Mouse (Mus musculus) bone marrow, adult 2 months (tissue): ENCODE results near the gene Gba2. TPM values are rescaled to one million over a fixed set of nuclear protein-coding genes. Genes with fewer than 3 reads are reported as not detected.

Experiments used
- H3K27ac ChIP-seq: fragments of 200-500 bp; 2 replicates; pipeline ENCODE4 v1.5.1; 2012; ENCODE audit warnings: low read depth, mild to moderate bottlenecking, control low read depth, inconsistent platforms, low read length; ENCODE audit not compliant: control insufficient read depth, poor library complexity, insufficient read depth
- H3K4me1 ChIP-seq: fragments of 200-500 bp; 2 replicates; pipeline ENCODE4 v1.6.1; 2011; ENCODE audit warnings: low read length; ENCODE audit not compliant: control insufficient read depth, insufficient read depth
- H3K4me3 ChIP-seq: fragments of 200-500 bp; replicated peaks from 2 replicates; pipeline ENCODE3; 2011; ENCODE audit warnings: mild to moderate bottlenecking, low read depth, low read length, control low read depth; ENCODE audit not compliant: control insufficient read depth
- CTCF ChIP-seq: fragments of 200-500 bp; IDR thresholded peaks from 2 replicates; pipeline ENCODE4 v1.5.1; 2011; ENCODE audit warnings: low read length, control low read depth; ENCODE audit not compliant: control insufficient read depth, insufficient read depth
- POLR2A ChIP-seq: fragments of 200-500 bp; IDR thresholded peaks from 2 replicates; pipeline ENCODE4 v1.6.1; 2011; ENCODE audit warnings: low read depth, mild to moderate bottlenecking, control low read depth, low read length, borderline replicate concordance; ENCODE audit not compliant: control insufficient read depth
- WGBS: fragments of 180-500 bp; shearing (Covaris S2); methylation state at CpG from one replicate; pipeline ENCODE4 v1.1.7; 2018; 5-methylcytosine and 5-hydroxymethylcytosine counted together
- polyA plus RNA-seq: library from polyadenylated mRNA; stranded (reverse); fragments of >200 nt; gene quantifications from 2 replicates; pipeline ENCODE4 v1.2.4, GENCODE M21; 2011; ENCODE audit warnings: low replicate concordance; ENCODE audit not compliant: missing spikeins, insufficient read depth, insufficient read length

Gene Gba2
- polyA plus RNA-seq, 1 experiment, result 29.8 TPM

GRCm38 (mm10) chr4:43585682-43586081 lies 7.0 kb upstream of the Gba2 start:
- no peak overlapping the region for H3K4me3 ChIP-seq
- no peaks in the 10 kb centered on the region for H3K4me1 ChIP-seq
- WGBS, result 84% methylated on average over 10 of the region's 10 CpGs
- no peak for TF ChIP-seq CTCF
- no peak for TF ChIP-seq POLR2A
- no peak overlapping the region for H3K27ac ChIP-seq

DNA sequence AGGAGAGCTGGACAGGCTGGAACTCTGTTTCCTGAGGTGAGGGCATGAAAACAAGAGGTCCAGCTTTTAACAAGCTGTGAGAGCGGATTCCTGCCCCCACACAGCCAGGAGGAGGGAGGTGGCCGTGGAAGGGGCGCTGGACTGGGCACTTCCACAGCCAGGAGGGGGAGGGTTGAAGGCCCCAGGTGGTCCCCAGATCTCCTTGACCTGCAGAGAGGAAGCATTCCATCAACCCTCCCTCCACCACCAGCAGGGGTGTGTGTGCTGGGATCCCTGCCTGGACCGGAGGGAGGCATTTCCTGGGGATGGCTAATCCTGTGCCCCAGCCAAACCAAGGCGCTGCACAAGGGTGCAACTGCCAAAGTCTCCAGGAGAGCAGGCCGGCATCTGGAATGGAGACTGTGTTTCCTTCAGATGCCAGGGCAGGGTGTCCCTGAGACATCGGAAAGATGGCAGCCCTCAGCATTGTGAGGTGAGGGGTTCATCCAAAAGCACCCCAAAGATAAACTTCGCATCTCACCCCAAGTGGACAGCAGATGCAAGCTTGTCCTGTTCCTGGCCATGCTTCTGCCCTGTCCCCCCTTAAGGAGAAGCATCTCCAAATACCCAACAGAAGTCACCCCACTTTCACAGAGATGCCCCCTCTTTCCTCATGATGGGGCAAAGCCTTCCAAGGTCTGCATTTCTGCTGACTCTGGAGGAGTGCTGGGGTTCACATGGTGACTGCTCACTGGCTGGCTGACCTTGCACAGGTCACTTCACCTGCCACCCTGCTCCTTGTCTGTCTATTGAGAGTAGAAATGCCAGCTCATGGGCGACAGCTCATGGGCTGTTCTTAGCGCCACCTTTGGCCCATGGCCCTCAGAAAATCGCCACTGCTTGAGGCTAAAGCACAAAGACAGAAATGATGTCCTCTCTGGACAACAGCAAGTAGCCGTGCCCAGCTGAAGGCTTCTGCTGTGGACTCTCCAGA lies 6.1 kb upstream of the Gba2 start, which contains the start of gene Msmp:
Msmp (minus strand) TSS at position 51 of the 973 bp plus-strand sequence.
- TF ChIP-seq POLR2A (no peak), CTCF (no peak)
- WGBS, result 78% methylated on average over 12 of the region's 12 CpGs
- H3K4me3 ChIP-seq, result no peak within 1 kb of the TSS
- no peak within 1 kb of the TSS for H3K27ac ChIP-seq
- no peaks in the 10 kb centered on the region; the same call in 1 of the 2 replicates for H3K4me1 ChIP-seq

- H3K27ac ChIP-seq, result no peak overlapping the region
- H3K4me1 ChIP-seq, result no peaks in the 10 kb centered on the region; the same call in 1 of the 2 replicates
- TF ChIP-seq CTCF (no peak), POLR2A (no peak)
- 75% methylated on average over 7 of the region's 7 CpGs for WGBS
- no peak overlapping the region for H3K4me3 ChIP-seq
Measured at GRCm38 (mm10) chr4:43583421-43583820, 4.7 kb upstream of the Gba2 start.

DNA sequence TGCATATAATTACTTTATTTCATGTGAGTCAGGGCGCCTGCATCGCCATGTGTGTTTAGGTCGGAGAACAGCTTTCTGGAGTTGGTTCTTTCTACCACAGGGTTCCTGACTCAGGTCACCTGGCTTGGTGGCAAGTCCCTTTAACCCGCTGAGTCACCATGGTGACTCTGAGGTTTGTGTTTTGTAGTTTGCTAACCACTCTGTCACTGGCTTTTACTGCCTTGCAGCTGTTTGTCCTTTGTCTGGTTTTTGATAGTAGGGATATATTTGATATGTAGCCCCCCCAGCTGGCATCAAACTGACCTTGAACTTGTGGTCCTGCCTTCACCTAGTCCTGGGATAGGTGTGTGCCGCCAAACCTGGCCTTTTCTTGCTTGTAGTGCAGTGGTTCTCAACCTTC lies 3.6 kb upstream of the Gba2 start:
- no peaks in the 10 kb centered on the region; the same call in 1 of the 2 replicates for H3K4me1 ChIP-seq
- H3K4me3 ChIP-seq, result no peak overlapping the region
- 54% methylated on average over 5 of the region's 5 CpGs for WGBS
- H3K27ac ChIP-seq, result no peak overlapping the region
- TF ChIP-seq CTCF, result no peak
- TF ChIP-seq POLR2A, result no peak

DNA sequence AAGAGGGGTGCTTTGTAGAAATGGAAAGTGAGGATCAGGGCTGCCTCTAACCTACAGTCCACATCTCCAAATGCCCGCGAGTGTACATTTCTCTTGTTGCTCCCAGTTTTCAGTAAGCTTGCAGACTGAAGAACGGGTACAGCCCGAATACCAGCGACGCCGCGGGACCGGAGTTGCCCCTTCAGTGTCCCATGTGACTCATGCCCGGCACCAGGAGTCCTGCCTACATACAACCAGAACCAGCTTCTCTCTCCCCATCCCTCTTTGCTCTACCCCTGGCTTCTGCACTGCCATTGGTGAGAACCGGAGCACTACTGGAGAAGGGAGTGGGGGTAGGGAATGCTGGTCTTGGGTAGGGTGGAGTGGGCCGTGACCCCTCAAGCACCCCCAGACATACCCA lies 2.7 kb upstream of the Gba2 start:
- H3K27ac ChIP-seq, result no peak overlapping the region

GRCm38 (mm10) chr4:43580721-43581120 lies 2.0 kb upstream of the Gba2 start:
- 95% methylated on average over 5 of the region's 5 CpGs for WGBS
- Histone ChIP-seq H3K27ac (no peak overlapping the region), H3K4me1 (no peaks in the 10 kb centered on the region; the same call in 1 of the 2 replicates), H3K4me3 (no peak overlapping the region)
- TF ChIP-seq POLR2A (no peak), CTCF (no peak)

More for the DNA sequence above, 2.7 kb upstream of the Gba2 start:
- no peak overlapping the region for H3K4me3 ChIP-seq
- no peaks in the 10 kb centered on the region; the same call in 1 of the 2 replicates for H3K4me1 ChIP-seq
- 93% methylated on average over 12 of the region's 12 CpGs for WGBS
- TF ChIP-seq POLR2A (no peak), CTCF (no peak)

DNA sequence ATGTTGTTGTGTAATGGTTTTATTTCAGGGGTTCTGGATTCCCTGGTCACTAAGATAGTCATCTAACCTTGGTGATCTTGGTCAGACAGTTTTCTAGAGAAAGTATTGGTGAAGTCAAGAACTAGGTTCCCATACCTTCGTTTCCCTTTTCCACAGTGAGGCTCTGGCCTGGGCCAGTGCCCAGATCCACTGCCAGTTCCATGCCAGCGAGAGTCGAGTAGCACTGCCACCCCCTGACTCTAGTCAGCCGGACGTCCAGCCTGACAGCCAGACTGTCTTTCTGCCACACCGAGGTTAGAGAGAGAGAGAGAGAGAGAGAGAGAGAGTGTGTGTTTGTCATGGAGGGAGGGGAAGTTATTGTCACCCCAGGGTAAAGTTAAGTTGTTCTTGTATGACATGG lies 1.1 kb upstream of the Gba2 start:
- no peaks in the 10 kb centered on the region; the same call in 1 of the 2 replicates for H3K4me1 ChIP-seq
- 40% methylated on average over 6 of the region's 6 CpGs for WGBS
- H3K27ac ChIP-seq, result no peak overlapping the region
- peak overlapping the region; percentile 40 for H3K4me3 ChIP-seq
- TF ChIP-seq CTCF (no peak), POLR2A (no peak)

DNA sequence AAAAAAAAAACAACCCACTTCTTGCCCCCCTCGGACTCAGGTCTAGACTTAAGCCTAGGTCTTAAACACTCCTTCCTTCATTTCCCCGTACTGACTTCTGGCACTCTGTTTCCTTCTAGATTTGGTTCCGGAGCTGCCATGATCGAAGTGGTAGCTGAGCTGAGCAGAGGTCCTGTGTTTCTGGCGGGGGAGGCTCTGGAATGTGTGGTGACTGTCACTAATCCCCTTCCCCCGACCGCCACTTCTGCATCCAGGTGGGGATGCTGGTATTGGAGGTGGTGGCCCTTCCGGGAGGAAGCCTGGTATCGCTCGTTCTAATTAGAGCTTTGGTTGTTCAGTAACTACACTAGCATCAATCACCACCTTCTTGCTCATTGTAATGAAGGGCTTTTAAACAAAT lies 583 bp upstream of the Gba2 start:
- Histone ChIP-seq H3K4me1 (no peaks in the 10 kb centered on the region; the same call in 1 of the 2 replicates), H3K4me3 (peak overlapping the region; percentile 96), H3K27ac (no peak overlapping the region; the same call in 1 of the 2 replicates)
- TF ChIP-seq CTCF, result no peak
- no peak for TF ChIP-seq POLR2A
- WGBS, result 2% methylated on average over 10 of the region's 10 CpGs
